Mouse (Mus musculus) embryonic facial prominence, embryonic 10.5 days (tissue): ENCODE measurements around the gene Fcf1. TPM values are rescaled to one million over a fixed set of nuclear protein-coding genes. Genes with fewer than 3 reads are reported as not detected.

Experiments used
- polyA plus RNA-seq: library from polyadenylated mRNA; unstranded; fragments of >200 nt; fragmentation: Nextera tagmentation; extraction: Ambion mirVana; gene quantifications from 2 replicates; pipeline ENCODE4 v1.2.1, GENCODE M21; 2016

The Fcf1 gene
- polyA plus RNA-seq, 1 experiment from 2014 or later, result 191 TPM

Other genes starting within 250 kb of the Fcf1 start
- 62.8 and 64.4 TPM in 2 replicates for gene Npc2, start 197.7 kb upstream of the Fcf1 start, polyA plus RNA-seq
- gene Isca2, start 197.6 kb upstream of the Fcf1 start, polyA plus RNA-seq, result 135 and 141 TPM in 2 replicates
- gene Ltbp2, start 94.4 kb upstream of the Fcf1 start, polyA plus RNA-seq, result 0.12 TPM in 1 of 2 replicates, not detected in the other
- 16.8 and 18.1 TPM in 2 replicates for gene Arel1, start within 50 bp of the Fcf1 start, polyA plus RNA-seq
- gene Ylpm1, start 25.4 kb downstream of the Fcf1 start, polyA plus RNA-seq, result 36.5 and 37.9 TPM in 2 replicates
- 2.9 and 3.7 TPM in 2 replicates for gene Prox2, start 139.9 kb downstream of the Fcf1 start, polyA plus RNA-seq
- 106 TPM in 2 replicates for gene Dlst, start 139.9 kb downstream of the Fcf1 start, polyA plus RNA-seq
- 2.0 and 2.2 TPM in 2 replicates for gene Rps6kl1, start 180.4 kb downstream of the Fcf1 start, polyA plus RNA-seq
- gene Pgf, start 206.9 kb downstream of the Fcf1 start, polyA plus RNA-seq, result 9.3 and 9.8 TPM in 2 replicates
- 119 and 122 TPM in 2 replicates for gene Eif2b2, start 248.6 kb downstream of the Fcf1 start, polyA plus RNA-seq